Mouse (Mus musculus): Measurements from ENCODE around the gene Itga5.

DNA sequence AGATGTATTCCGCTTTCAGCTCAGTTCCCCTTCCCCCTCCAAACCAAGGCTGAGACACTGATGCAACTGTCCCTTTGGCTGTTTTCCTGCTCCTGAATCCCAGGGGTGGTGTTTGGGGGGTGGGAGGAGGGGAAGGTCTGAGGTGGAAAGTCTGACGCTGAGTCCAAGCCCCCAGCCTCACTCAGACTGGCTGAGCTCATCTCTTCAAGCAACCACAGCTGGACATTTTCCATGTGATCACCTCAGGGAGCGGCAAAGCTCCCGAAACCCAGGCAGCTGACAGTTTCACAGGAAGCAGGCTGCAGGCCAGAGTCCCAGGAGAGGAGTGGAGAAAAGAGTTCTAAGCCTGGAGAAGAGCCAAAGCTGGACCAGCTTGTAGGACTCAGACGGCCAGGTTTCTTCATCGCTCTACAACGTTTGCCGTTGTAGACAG is 10.3 kb upstream of the Itga5 start:
- TF ChIP-seq CHD1 (IDR thresholded peaks at IDR 0.05; ENCODE audit: low read depth, low read length) (no peak), CTCF (conservative IDR thresholded peaks at IDR 0.05 in 1 of 2, IDR thresholded peaks at IDR 0.05 in 1 of 2; ENCODE audit: low read depth in 2 of 2, low read length in 2 of 2) (no peak), MYC (IDR thresholded peaks at IDR 0.05; ENCODE audit: low read depth, low read length) (no peak), TBP (conservative IDR thresholded peaks at IDR 0.05; ENCODE audit: low read depth, low read length) (no peak)
